Mouse (Mus musculus): Measurements from ENCODE around the gene Sec16a.
A peak's percentile ranks its signal among the peaks of the same experiment; 100 is the strongest.

The Sec16a gene

GRCm38 (mm10) chr2:26474789-26475504, 29.9 kb upstream of the Sec16a start:
- DNase-seq (ENCODE audit: low read depth): no peak

- no peak for DNase-seq (ENCODE audit: low read depth)
These were observed 27.5 kb upstream of the Sec16a start for GRCm38 (mm10) chr2:26472312-26473090.

GRCm38 (mm10) chr2:26471652-26472285, 26.8 kb upstream of the Sec16a start:
- DNase-seq (ENCODE audit: low read depth): no peak

GRCm38 (mm10) chr2:26470967-26471366, 26.0 kb upstream of the Sec16a start:
- DNase-seq (ENCODE audit: low read depth): no peak

- no peak for DNase-seq (ENCODE audit: low read depth)
These were observed 23.4 kb upstream of the Sec16a start for GRCm38 (mm10) chr2:26468376-26468775.

- no peak for DNase-seq (ENCODE audit: low read depth)
These were observed 18.4 kb upstream of the Sec16a start for GRCm38 (mm10) chr2:26463412-26463811.

- no peak for DNase-seq (ENCODE audit: low read depth)
These were observed 18.0 kb upstream of the Sec16a start for GRCm38 (mm10) chr2:26462980-26463379.

GRCm38 (mm10) chr2:26461667-26462066, 16.7 kb upstream of the Sec16a start:
- no peak for DNase-seq (ENCODE audit: low read depth)

- DNase-seq (ENCODE audit: low read depth): no peak
These were observed 15.8 kb upstream of the Sec16a start for GRCm38 (mm10) chr2:26460837-26461236.

GRCm38 (mm10) chr2:26460097-26460646, 15.2 kb upstream of the Sec16a start:
- DNase-seq (ENCODE audit: low read depth): no peak

GRCm38 (mm10) chr2:26459478-26459877, 14.5 kb upstream of the Sec16a start:
- no peak for DNase-seq (ENCODE audit: low read depth)

GRCm38 (mm10) chr2:26458402-26459124, 13.5 kb upstream of the Sec16a start:
- no peak for DNase-seq (ENCODE audit: low read depth)

GRCm38 (mm10) chr2:26449121-26450060, 4.4 kb upstream of the Sec16a start:
- DNase-seq (ENCODE audit: low read depth): peak; percentile 42

GRCm38 (mm10) chr2:26447451-26447850, 2.4 kb upstream of the Sec16a start:
- no peak for DNase-seq (ENCODE audit: low read depth)

- DNase-seq (ENCODE audit: low read depth): no peak
These were observed 1.7 kb upstream of the Sec16a start for GRCm38 (mm10) chr2:26446671-26447070.

GRCm38 (mm10) chr2:26445666-26446445, 840 bp upstream of the Sec16a start:
- peak; percentile 77 for DNase-seq (ENCODE audit: low read depth)

GRCm38 (mm10) chr2:26444368-26444767, 648 bp downstream of the Sec16a start:
- DNase-seq (ENCODE audit: low read depth): peak; percentile 13

- DNase-seq (ENCODE audit: low read depth): peak; percentile 11
These were observed 1.1 kb downstream of the Sec16a start for GRCm38 (mm10) chr2:26443876-26444275.

GRCm38 (mm10) chr2:26442843-26443242, 2.2 kb downstream of the Sec16a start:
- no peak for DNase-seq (ENCODE audit: low read depth)

GRCm38 (mm10) chr2:26441688-26442087, 3.3 kb downstream of the Sec16a start:
- DNase-seq (ENCODE audit: low read depth): no peak
